Mouse (Mus musculus) thymus, adult 2 months (tissue): ENCODE data around the gene Cdk14. TPM values are rescaled to one million over a fixed set of nuclear protein-coding genes. Genes with fewer than 3 reads are reported as not detected.

Experiments
- DNase-seq: peaks from one replicate; pipeline ENCODE4 v3.0.0; 2021
- H3K27ac ChIP-seq: fragments of 200-500 bp; 2 replicates; pipeline ENCODE4 v1.5.1; 2012; ENCODE audit warnings: low read length, control low read depth; ENCODE audit not compliant: control insufficient read depth, insufficient read depth
- H3K27me3 ChIP-seq: fragments of 200-500 bp; 2 replicates; pipeline ENCODE4 v1.6.1; 2012; ENCODE audit warnings: mild to moderate bottlenecking, low read length, moderate library complexity, mixed read lengths; ENCODE audit not compliant: control insufficient read depth, insufficient read depth
- H3K36me3 ChIP-seq: fragments of 200-500 bp; 2 replicates; pipeline ENCODE4 v1.6.1; 2012; ENCODE audit warnings: mild to moderate bottlenecking, low read length, moderate library complexity; ENCODE audit not compliant: control insufficient read depth, insufficient read depth
- H3K4me1 ChIP-seq: fragments of 200-500 bp; replicated peaks from 2 replicates; pipeline ENCODE4 v1.6.1; 2012; ENCODE audit warnings: low read length; ENCODE audit not compliant: control insufficient read depth, insufficient read depth
- H3K4me3 ChIP-seq: fragments of 200-500 bp; 2 replicates; pipeline ENCODE4 v1.5.1; 2012; ENCODE audit warnings: mild to moderate bottlenecking, low read length, control low read depth, moderate library complexity; ENCODE audit not compliant: control insufficient read depth, insufficient read depth
- CTCF ChIP-seq: fragments of 200-500 bp; IDR thresholded peaks from 2 replicates; pipeline ENCODE4 v1.5.1; 2012; ENCODE audit warnings: mild to moderate bottlenecking, control low read depth, low read length, moderate library complexity, borderline replicate concordance; ENCODE audit not compliant: control insufficient read depth, poor library complexity, insufficient read depth; ENCODE audit errors: extremely low read depth
- POLR2A ChIP-seq: fragments of 200-500 bp; IDR thresholded peaks from 2 replicates; pipeline ENCODE4 v1.6.1; 2012; ENCODE audit warnings: mild to moderate bottlenecking, low read length, control low read depth, moderate library complexity; ENCODE audit not compliant: control insufficient read depth, poor library complexity, insufficient read depth; ENCODE audit errors: extremely low read depth
- WGBS: fragments of 180-500 bp; shearing (Covaris S2); methylation state at CpG from one replicate; pipeline ENCODE4 v1.1.7; 2018; 5-methylcytosine and 5-hydroxymethylcytosine counted together
- polyA plus RNA-seq: library from polyadenylated mRNA; depleted of rRNA; stranded (reverse); fragments of >200 nt; gene quantifications from 2 replicates; pipeline ENCODE4 v1.2.3, GENCODE M21; 2012

The Cdk14 gene
- polyA plus RNA-seq, 1 experiment: 0.90 TPM

- no peak for DNase-seq
- no peaks in the 10 kb centered on the region for H3K36me3 ChIP-seq
- H3K4me1 ChIP-seq: no peaks in the 10 kb centered on the region
- H3K27ac ChIP-seq: no peak overlapping the region
- TF ChIP-seq CTCF (no peak), POLR2A (no peak)
- H3K27me3 ChIP-seq: no peaks in the 10 kb centered on the region
- 65% methylated on average over 4 of the region's 4 CpGs for WGBS
- no peak overlapping the region for H3K4me3 ChIP-seq
These were observed 380.3 kb downstream of the Cdk14 start for GRCm38 (mm10) chr5:5039700-5040284.

DNA sequence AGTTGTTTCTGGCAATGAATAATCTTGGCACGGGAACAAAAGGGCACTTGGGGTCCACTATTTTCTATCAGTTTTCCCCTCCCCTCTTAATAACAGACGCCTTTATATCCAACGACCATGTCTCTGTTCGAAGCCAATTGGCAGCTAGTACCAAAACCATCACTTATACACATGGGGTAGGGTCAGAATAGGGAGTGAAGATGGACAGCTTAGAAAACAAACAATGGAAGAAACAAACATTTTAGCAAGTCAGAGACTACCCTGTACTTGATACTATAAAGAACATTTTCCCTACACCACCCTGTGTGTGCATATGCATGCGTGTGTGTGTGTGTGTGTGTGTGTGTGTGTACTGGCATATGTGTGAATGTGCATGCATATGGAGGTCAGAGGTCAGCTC, 386.7 kb downstream of the Cdk14 start:
- Histone ChIP-seq H3K27me3 (no peaks in the 10 kb centered on the region), H3K4me1 (no peaks in the 10 kb centered on the region), H3K4me3 (no peak overlapping the region), H3K36me3 (no peaks in the 10 kb centered on the region), H3K27ac (no peak overlapping the region)
- TF ChIP-seq POLR2A (no peak), CTCF (no peak)
- DNase-seq: no peak
- 94% methylated on average over 5 of the region's 5 CpGs for WGBS

- Histone ChIP-seq H3K27me3 (no peaks in the 10 kb centered on the region), H3K27ac (no peak overlapping the region), H3K36me3 (no peaks in the 10 kb centered on the region), H3K4me1 (no peaks in the 10 kb centered on the region), H3K4me3 (no peak overlapping the region)
- WGBS: 91% methylated on average over 6 of the region's 6 CpGs
- TF ChIP-seq CTCF: no peak
- TF ChIP-seq POLR2A: no peak
- no peak for DNase-seq
These were observed 387.3 kb downstream of the Cdk14 start for GRCm38 (mm10) chr5:5032847-5033246.

- 96% methylated on average over 11 of the region's 11 CpGs for WGBS
- H3K36me3 ChIP-seq: no peaks in the 10 kb centered on the region
- no peak for TF ChIP-seq CTCF
- no peak for TF ChIP-seq POLR2A
- no peak for DNase-seq
- H3K27ac ChIP-seq: no peak overlapping the region
- H3K4me3 ChIP-seq: no peak overlapping the region
- H3K4me1 ChIP-seq: no peaks in the 10 kb centered on the region
- H3K27me3 ChIP-seq: no peaks in the 10 kb centered on the region
These were observed 387.7 kb downstream of the Cdk14 start for GRCm38 (mm10) chr5:5032446-5032845.

DNA sequence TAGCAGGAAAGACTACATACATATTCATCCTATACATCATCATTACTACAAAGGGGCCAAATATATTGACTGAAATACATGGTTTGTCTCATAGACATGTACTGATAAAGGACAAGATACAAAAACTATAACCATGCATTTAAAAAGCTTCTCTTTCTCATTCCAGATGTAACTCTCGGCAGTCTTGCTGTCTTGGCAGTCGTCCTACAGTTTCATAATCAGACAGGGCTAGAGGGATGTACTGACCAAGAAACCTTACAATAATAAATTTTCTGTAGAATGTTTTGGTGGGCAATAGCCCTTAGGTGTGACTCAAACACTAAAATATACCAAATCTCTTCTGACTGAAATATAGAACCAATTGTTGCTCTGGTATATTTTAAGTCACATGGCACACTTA, 389.7 kb downstream of the Cdk14 start:
- no peaks in the 10 kb centered on the region for H3K4me1 ChIP-seq
- H3K27me3 ChIP-seq: no peaks in the 10 kb centered on the region
- TF ChIP-seq CTCF (no peak), POLR2A (no peak)
- WGBS: 86% methylated on average over 2 of the region's 2 CpGs
- H3K36me3 ChIP-seq: no peaks in the 10 kb centered on the region
- no peak overlapping the region for H3K4me3 ChIP-seq
- H3K27ac ChIP-seq: no peak overlapping the region
- DNase-seq: no peak

DNA sequence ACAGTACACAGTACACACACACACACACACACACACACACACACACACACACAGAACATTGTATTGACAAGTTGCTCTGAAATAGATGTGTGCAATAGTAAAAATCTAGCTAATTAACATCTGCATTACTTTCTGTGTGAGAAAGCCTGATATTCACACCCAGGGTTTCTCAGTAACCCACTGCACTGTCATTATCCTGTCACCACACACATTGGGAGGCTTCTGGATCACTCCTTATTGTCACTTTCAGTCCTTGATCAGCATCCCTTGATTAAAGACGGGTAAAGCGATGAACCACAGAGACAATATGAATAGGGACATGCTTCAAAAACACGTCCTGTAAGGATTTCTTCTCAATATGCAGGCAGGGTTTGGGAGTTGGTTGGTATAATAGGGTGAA, 401.2 kb downstream of the Cdk14 start:
- Histone ChIP-seq H3K4me3 (no peak overlapping the region), H3K27me3 (no peaks in the 10 kb centered on the region), H3K36me3 (no peaks in the 10 kb centered on the region), H3K27ac (no peak overlapping the region), H3K4me1 (no peaks in the 10 kb centered on the region)
- TF ChIP-seq CTCF: no peak
- TF ChIP-seq POLR2A: no peak
- DNase-seq: no peak
- WGBS: 96% methylated on average over 3 of the region's 3 CpGs

DNA sequence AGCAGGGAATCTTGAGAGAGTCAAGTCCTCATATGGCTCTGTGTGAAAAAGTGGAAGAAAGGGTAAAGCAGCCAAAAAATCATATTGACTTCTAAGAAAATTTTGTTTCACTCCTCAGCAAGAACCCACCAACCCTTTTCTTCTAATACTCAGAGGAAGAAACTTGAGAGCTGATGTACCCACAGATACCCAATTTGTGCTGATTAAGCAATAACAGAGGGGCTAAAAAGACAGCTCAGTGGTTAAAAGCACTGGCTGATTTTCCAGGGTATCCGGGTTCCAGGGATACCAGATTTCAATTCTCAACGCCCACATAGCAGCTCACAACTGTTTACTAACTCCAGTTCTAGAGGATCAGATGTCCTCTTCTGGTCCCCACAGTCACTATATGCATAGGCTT, 401.9 kb downstream of the Cdk14 start:
- no peak for DNase-seq
- Histone ChIP-seq H3K27ac (no peak overlapping the region), H3K4me1 (no peaks in the 10 kb centered on the region), H3K27me3 (no peaks in the 10 kb centered on the region), H3K4me3 (no peak overlapping the region), H3K36me3 (no peaks in the 10 kb centered on the region)
- no peak for TF ChIP-seq CTCF
- TF ChIP-seq POLR2A: no peak
- WGBS: 92% methylated on average over 2 of the region's 2 CpGs
